Mouse (Mus musculus): ENCODE results near the gene Tbc1d10a. TPM values are rescaled to one million over a fixed set of nuclear protein-coding genes. Genes with fewer than 3 reads are reported as not detected.

Tbc1d10a gene
- 10 to 100 TPM; 29.4 to 30.6 TPM for total RNA-seq (2021)
- long read RNA-seq, experiment 1, transcript Tbc1d10a-201 (9 exons, 1,957 nt), result major isoform, 43 of 49 reads
- long read RNA-seq, experiment 1, partial matches to known transcripts, result 0 of 49 reads
- long read RNA-seq, experiment 1, other reads (novel, unspliced or antisense), result 6 of 49 reads
- long read RNA-seq, experiment 2, transcript Tbc1d10a-201 (9 exons, 1,957 nt), result major isoform, 56 of 58 reads
- long read RNA-seq, experiment 2, partial matches to known transcripts, result 0 of 58 reads
- long read RNA-seq, experiment 2, other reads (novel, unspliced or antisense), result 2 of 58 reads

DNA sequence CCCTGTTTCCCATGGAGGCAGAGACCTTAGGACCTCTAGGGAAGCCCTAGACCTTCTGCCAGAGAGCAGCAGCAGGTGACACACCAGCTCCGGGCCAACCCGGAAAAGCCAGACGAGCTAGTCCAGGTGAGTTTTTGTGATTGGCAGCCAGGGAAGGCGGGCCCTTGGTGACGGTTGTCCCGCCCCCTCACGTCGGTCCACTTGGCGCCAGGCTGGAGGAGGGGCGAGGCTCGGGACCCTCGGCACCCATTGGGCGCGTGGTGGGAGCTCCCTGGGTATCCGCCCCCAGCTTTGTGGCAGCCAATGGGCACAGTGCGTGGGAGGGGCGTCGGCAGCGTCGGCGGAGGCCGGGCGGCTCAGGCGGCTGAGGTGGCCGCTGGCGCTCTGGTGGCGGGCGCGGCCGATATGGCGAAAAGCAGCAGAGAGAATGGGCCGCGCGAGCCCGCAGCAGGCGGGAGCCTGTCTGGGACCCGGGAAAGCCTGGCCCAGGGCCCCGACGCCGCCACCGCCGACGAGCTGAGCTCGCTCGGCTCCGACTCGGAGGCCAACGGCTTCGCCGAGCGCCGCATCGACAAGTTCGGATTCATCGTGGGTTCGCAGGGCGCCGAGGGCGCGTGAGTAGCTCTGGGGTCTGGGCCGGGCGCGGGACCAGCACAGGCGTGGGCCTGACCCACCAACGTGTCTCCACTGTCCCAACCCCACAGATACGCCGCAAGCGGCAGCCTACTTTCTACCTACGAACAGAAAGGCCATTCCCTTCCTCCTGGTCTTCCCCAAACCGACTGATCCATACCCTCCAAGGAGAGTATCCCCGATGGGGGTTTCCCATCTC lies at the start of gene Tbc1d10a:
Tbc1d10a (plus strand) TSS at position 304 of the 832 bp plus-strand sequence.
- DNase-seq (ENCODE audit: low spot score in 2 of 2), result peak; percentile 96 to 98

DNA sequence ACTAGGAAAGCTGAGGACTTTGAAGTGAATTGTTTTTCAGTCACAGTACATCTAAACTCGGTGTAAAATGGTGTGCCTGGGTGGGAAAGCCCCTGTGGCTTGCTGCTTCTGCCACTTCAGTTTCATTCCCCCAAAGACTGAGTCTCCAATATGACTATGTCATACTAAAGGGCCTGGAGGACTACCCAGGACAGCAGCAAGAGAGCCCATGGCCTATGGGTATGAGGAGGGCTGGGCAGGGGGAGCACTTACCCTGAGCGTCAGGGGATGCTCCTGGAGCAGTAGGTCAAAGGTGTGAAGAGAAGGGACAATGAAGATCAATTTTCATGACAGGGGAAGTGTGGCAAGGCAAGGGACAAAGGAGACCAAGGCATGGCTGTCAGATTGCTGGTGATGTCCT lies 47.6 kb upstream of the Tbc1d10a start:
- DNase-seq (ENCODE audit: low spot score in 2 of 2), result no peak

DNA sequence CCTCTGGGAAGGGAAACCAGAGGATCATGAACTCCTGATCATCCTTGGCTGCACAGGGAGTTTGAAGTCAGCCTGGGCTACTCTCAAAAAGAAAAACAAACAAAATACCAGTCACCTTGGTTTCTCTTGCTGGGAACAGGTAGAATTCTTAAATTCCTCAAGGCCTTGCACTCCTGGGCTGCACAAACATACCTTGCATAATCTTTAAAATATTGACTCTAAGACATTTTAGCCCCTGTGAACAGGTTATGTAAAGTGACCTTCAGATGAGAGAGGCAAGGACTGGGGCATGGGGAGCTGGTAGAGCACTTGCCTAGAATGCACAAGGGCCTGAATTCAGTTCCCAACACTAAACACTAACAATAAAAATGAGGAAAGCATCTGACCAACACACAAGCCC lies 45.1 kb upstream of the Tbc1d10a start:
- DNase-seq (ENCODE audit: low spot score in 2 of 2), result no peak

DNA sequence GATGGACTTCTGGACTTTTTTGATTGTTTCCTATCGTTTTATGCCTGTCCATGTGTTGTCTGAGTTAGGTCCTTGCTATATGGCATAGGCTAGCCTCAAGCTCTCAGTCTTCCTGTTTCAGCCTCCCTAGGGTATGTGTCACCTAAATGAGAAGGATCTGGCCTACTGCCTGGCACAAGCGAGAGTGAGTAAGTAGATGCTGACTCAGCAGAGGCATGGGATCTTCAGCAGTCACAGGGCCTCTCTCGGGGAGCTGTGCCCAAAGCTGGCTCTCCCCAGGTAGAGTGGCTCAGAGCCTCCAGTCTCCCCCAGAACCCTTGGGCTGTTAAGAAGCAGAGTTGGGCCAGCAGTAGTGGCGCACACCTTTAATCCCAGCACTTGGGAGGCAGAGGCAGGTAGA lies 44.2 kb upstream of the Tbc1d10a start:
- DNase-seq (ENCODE audit: low spot score in 2 of 2), result no peak

DNA sequence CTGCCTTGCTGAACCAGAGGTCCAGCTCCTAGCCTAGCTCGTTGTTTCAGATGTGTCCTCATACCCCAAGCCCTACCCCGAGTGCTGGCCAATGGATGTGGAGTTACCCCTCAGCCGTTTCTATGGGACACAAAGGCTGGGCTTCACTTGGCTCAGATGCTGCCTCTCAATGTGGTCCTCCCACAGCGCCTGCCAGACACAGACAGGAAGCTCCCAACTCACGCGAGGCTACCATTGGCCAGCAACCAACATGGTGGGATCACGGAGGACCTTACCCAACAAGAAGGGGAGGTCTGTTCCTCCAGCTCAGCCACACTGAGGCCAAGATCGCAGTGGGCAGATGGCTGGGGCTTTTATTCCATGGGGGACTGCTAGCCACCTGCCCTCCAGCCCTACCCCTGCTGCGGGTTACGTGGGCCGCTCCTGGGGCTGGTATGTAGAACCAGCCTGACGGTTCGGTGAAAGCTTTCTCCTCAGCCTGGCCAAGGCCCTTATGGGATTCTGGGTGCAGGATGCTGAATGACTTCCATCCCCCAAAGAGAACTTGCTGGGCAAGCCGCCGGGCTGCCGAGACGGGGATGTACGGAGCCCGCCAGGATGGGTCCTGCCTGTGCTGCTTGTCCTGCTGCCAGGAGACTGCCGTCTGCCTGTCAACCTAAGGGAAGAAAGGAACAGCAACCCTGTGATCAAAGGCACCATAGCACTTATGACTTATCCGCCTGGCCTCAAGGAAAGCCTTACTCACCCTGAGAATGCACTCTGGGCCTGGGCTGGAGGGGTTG lies 43.1 kb upstream of the Tbc1d10a start:
- peak; percentile 45 to 51 for DNase-seq (ENCODE audit: low spot score in 2 of 2)

DNA sequence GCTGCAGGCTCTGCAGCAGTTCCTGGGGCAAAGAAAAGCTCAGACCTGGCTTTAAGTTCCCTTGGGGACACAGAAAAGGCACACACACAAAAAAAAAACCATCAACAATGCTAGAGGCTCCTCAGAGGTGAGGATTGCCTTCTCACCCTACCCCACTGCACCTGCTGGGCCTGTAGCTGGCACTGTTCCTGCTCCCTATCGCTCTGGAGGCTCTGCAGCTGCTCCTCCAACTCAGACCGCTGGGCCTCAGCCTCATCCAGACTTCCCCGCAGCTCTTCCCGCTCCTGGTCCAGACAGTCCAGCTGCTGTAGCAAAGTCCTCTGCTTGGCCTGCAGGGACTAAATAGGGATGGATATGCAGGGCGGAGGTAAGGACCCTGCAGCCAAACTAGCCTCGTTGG lies 40.2 kb upstream of the Tbc1d10a start:
- DNase-seq (ENCODE audit: low spot score in 2 of 2), result no peak

DNA sequence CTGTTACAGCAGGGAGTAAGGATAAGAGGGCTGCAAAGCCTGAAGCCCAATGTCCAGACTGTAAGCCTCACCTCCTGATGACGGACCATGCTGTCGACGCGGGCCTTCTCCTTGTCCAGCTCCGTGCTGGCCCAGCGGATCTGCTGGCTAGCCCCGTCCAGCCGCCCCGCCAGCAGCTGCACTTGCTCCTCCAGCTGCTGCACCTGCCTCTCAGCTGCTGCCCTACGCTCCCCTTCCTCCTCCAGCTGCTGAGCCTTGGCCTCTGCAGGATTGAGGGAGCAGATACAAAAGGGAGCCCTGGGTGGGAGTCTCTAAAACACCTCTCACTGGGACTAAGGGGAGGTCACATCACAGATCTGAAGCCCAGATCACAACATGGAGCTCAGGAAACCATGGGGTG lies 39.5 kb upstream of the Tbc1d10a start:
- no peak for DNase-seq (ENCODE audit: low spot score in 2 of 2)

DNA sequence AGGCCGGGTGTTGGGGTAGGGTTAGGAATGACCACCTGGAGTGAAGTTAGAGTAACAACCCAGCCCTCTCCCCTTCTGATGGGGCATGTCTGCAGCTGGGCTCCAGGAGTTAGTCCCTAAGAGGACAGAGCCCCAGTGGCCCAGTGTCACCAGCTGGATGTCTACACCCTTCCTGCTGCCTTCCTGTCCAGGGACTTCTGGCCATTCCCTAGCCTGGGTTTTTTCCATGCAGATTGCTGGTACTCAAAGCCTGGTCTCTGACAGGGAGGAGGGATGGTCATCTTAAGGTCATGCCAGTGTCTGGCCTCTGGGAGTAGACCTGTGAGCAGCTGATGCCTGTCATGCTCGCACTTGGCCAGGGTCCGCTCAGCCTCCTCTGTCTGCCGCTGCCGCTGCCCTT lies 38.5 kb upstream of the Tbc1d10a start:
- no peak for DNase-seq (ENCODE audit: low spot score in 2 of 2)

DNA sequence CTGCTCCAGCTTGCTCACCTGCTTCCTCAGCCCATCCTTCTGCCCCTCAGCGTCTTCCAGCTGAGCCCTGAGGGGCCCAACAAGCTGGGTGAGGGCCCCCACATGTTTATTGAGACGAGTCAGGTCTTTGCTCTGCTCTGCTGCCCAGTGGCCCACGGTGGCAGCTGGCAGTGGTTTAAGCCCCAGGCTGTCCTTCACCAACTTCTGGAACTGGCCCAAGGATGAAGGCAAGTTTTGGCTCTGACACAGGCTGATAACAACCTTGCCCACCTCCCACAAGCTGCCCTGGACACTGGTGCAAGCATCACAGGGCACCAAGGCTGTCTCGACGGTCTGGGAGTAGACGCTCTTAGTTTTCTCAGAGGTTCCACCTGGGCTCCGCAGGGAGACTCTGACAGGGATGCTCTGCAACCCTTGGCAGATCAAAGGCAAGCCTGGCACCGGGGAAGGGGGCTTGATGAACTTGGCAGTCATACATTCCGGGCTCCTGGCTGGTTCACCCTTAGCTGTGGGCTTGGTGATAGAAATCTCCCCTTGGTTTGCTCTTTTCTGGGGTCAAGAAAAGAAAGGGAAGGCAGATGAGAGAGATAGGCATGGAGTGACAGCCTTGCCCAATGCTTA lies 37.9 kb upstream of the Tbc1d10a start:
- no peak for DNase-seq (ENCODE audit: low spot score in 2 of 2)

DNA sequence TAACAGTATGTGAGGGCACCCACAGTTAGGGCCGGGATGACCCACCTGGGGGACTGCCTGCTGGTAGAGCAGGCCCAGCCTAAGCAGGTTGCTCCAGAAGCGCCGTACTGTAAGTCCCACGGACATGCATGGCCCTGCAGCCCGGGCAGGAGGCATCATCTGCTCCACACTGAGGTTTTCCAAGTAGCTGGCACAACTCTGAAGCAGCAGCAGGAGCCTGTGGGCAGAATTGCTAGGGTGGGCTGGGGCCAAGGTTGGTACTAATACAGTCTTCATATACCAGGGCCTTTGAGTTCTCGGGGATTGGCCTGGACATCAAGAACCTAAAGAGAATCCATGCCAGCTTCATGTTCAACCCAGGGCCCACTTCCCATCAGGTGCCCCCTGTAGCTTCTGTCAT lies 36.7 kb upstream of the Tbc1d10a start:
- no peak for DNase-seq (ENCODE audit: low spot score in 2 of 2)

DNA sequence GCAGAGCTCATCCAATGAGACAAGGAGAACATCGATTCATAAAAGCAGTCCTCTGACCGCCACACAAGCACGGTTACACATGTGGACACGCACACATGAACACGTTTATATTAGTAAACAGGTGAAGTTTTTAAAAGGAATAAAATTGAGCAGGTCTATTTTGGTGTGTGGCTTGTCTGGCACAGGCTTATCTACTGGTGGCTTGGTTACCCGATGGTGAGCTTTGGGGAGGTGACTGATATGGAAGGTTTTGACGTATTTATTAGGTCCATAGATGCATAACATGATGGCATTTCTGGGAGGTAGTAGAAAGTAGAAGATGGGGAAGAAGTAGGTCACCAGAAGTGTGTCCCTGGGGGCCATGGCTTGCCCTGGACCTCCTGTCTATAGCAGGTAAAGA lies 32.9 kb upstream of the Tbc1d10a start:
- no peak for DNase-seq (ENCODE audit: low spot score in 2 of 2)

DNA sequence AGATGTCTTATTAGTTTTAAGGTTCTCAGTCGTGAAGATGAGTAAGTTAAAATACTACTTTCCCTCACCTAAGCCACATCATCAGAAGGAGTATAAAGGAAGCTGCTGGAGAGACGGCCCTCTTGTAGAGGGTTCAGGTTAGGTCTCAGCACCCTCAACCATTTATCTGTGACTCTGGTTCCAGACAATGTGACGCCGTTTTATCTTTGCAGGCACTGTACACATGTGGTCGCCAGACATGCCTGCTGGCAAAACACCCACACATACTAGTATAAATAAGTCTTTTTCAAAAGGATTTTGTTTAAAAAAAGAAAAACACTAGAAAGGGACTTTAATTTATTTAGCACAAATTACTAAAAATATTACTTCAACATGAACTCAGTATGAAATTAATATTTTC lies 30.9 kb upstream of the Tbc1d10a start:
- peak in 1 of 2 experiments; percentile 28 for DNase-seq (ENCODE audit: low spot score in 2 of 2)

DNA sequence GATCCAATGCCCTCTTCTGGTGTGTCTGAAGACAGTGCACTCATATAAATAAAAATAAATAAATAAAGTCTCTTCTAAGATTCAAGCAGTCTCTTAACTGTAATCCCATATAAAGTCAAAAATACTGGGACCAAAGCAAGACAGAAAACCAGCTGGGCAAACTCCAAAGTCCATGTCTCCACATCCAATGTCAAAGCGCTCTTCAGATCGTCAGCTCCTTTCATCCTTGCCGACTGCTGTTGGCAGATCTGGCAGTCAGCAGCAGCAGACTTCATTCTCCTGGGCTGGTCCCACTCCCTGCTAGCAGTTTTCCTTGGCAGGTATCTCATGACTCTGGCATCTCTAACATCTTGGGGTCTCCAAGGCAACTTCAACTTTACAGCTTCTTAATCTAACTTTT lies 27.9 kb upstream of the Tbc1d10a start:
- DNase-seq (ENCODE audit: low spot score in 2 of 2), result no peak

DNA sequence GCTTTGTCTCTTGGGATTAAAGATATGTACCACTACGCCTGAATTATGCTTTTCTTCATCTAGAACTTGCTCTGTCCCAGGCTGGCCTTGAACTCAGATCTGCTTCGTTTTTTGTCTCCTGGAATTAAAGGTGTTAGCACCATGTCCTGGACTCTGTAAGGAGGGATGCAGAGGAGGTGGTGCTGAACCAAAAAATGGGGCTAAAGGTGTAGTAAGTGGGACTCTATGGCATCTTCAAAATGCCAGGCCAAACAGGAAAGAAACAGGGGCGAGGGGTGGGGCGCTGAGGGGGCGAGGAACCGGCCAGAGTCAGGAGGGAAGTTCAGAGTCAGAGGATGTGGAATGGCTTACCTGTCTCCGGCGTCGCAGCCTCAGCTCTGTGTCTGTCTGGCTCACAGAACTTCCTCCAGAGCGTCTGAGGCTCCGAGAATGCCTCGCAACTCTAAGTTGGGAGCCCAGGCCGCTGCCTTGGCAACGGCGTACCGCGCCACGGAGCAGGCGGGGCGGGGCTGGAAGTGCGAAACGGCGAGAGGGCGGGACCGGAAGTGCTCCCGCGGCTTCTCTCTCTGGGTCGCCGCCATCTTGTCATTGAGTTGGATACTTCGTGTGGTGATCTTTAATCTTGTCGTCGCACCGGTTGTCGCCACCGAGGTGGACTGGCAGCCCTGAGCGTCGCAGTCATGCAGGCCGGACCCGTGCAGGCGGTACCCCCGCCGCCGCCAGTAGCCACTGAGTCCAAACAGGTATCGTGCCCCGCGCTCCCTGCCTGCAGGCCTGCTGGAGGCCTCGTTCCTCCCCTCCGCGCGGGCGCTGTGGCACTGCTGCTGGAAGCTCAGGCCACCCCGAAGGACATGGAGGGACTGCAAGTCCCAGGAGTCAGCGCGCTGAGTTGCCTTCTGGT lies 26.5 kb upstream of the Tbc1d10a start, which contains the start of the genes Ccdc157 and Sf3a1:
Ccdc157 (minus strand) TSS at position 486 of the 901 bp plus-strand sequence.
Sf3a1 (plus strand) TSS at position 543 of the 901 bp plus-strand sequence.
- peak; percentile 92 to 94 for DNase-seq (ENCODE audit: low spot score in 2 of 2)

DNA sequence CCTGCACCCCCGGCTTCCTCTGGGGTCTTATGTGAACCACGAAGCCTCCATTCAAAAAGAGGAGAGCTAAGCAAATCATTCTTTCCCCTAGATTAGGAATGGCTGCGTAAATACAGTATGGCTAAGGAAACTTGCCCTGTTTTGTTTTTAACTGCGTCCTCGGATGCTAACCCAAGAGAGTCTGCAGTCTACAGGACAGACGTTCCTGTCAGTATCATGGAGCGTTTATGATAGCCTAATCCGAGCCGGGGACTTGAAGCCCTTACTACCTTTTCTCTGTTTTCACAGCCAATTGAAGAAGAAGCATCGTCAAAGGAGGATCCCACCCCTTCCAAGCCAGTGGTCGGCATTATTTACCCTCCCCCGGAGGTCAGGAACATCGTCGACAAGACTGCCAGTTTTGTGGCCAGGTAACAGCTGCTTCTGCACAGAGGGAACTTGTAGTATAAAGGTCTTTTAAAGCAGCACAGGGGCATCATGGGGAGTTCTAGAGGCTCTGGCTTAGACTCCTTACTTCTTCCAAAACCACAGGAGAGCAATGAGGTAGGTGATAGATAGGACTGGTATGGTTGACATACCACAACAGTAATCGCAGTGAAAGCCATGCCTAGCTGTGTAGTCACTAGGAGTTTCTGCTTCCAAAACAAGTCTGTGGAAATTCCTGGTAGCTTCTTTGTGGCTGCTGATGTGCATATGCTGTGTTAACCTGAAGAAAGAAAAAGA lies 25.7 kb upstream of the Tbc1d10a start:
- DNase-seq (ENCODE audit: low spot score in 2 of 2), result no peak

DNA sequence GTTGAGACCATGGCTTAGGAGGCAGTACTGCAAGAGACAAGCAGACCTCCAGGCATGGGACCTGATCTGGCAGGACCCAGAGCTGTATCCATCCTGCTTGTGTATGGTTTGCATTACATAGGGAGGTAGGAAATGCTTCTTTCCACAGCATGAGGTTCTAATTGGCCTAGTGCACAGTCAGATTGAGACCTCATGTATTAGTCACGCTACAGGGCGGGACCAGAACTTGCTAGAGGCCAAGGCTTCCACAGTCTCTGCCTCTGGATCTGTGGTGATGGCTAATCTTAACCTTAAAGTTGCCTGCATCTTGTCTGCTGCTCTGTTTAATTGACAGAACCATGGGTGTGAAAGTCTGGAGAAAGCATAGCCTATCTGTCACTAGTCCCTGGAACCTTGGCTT lies 21.9 kb upstream of the Tbc1d10a start:
- no peak for DNase-seq (ENCODE audit: low spot score in 2 of 2)

DNA sequence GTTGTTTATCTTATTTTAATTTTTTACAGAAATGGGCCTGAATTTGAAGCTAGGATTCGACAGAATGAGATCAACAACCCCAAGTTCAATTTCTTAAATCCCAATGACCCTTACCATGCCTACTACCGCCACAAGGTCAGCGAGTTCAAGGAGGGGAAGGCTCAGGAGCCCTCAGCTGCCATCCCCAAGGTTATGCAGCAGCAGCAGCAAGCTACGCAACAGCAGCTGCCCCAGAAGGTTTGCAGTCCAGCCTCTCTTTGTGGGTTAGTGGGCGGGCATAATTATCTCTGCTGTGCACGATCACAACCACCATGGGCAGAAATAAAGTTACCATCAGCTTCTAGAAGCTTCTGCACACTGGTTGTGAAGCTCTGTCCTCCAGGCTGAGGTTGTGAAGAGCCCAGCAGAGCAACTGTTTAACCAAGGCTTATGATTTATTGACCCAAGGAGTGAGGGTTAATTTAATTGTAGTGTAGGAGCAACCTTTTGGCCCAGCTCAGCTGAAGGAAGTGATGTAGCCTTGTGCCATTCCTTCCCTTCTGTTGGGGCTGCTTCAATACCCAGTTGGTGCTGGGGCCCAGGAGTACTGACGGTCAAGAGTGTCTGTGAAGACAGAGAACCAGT lies 20.0 kb upstream of the Tbc1d10a start:
- no peak for DNase-seq (ENCODE audit: low spot score in 2 of 2)

DNA sequence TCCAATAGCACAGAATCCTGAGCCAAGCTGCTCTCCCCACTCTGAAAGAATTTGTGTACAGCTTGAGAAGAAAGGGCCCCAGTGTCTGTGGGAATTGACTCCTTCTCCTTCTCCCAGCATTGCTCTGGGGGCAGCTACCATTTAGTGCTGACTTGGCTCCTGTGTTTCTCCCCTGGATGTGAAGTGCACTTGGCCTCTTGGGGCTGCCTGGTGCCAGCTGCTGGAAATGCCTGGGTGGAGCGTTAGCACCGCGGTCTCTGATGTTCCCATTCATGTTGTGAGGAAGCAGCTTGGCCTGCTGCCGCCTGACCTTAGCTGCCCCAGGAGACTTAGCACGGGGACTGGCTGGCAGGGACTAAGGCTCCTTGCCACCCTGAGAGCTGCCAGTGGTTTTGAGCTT lies 12.0 kb upstream of the Tbc1d10a start:
- peak; percentile 58 to 85 for DNase-seq (ENCODE audit: low spot score in 2 of 2)

DNA sequence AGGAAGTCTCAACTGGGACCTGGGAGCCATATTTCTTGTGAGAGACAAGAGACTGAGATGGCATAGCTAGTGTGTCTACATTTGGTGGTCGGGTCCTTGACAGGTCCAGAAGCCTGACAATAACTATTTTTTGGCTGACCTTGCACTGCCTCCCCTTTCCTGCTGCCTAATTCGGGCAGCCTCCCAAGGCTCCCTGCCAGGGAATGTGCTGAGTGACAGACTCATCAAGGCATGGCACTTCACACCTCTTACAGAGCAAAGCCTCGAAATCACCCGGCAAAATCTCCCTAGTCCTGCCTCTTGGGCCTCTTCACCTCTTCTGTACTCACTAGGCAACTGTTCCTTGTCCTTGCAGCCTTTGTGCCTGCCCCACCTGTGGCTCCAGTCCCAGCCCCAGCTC lies 8.9 kb upstream of the Tbc1d10a start:
- DNase-seq (ENCODE audit: low spot score in 2 of 2), result no peak
